Mouse (Mus musculus) limb, embryonic 13.5 days (tissue): ENCODE results near the gene Shank1. TPM values are rescaled to one million over a fixed set of nuclear protein-coding genes. Genes with fewer than 3 reads are reported as not detected.

Experiments used
- ATAC-seq: fragments of 200-750 bp; cut with Nextera tagmentation; 2 replicates; pipeline ENCODE4 v1.8.0; 2017; ENCODE audit warnings: low read depth, moderate number of reproducible peaks, moderate TSS enrichment; ENCODE audit not compliant: low FRiP score
- H3K27ac ChIP-seq: fragments of 300-500 bp; sonication (generic); 2 replicates; pipeline ENCODE4 v1.5.1; 2015; ENCODE audit warnings: inconsistent platforms, mild to moderate bottlenecking, moderate library complexity
- H3K27me3 ChIP-seq: fragments of 300-500 bp; sonication (generic); 2 replicates; pipeline ENCODE4 v1.6.1; 2015; ENCODE audit warnings: mild to moderate bottlenecking, inconsistent platforms
- H3K36me3 ChIP-seq: fragments of 300-500 bp; sonication (generic); 2 replicates; pipeline ENCODE4 v1.6.1; 2015; ENCODE audit warnings: inconsistent platforms, mild to moderate bottlenecking, moderate library complexity
- H3K4me1 ChIP-seq: fragments of 300-500 bp; sonication (generic); 2 replicates; pipeline ENCODE4 v1.6.1; 2015; ENCODE audit warnings: inconsistent platforms
- H3K4me2 ChIP-seq: fragments of 300-500 bp; sonication (generic); replicated peaks from 2 replicates; pipeline ENCODE4 v1.6.1; 2015; ENCODE audit warnings: inconsistent platforms, mild to moderate bottlenecking, moderate library complexity
- H3K4me3 ChIP-seq: fragments of 300-500 bp; sonication (generic); 2 replicates; pipeline ENCODE4 v1.5.1; 2015; ENCODE audit warnings: moderate library complexity, mild to moderate bottlenecking, inconsistent platforms
- H3K9ac ChIP-seq: fragments of 300-500 bp; sonication (generic); 2 replicates; pipeline ENCODE4 v1.6.1; 2015; ENCODE audit warnings: mild to moderate bottlenecking, inconsistent platforms
- H3K9me3 ChIP-seq: fragments of 300-500 bp; sonication (generic); 2 replicates; pipeline ENCODE4 v1.6.1; 2016; ENCODE audit warnings: inconsistent platforms
- WGBS: fragments of 180-500 bp; shearing (Covaris S2); methylation state at CpG from one replicate; pipeline ENCODE4 v1.1.7; 2015; 5-methylcytosine and 5-hydroxymethylcytosine counted together
- polyA plus RNA-seq: library from polyadenylated mRNA; unstranded; fragments of >200 nt; fragmentation: Nextera tagmentation; extraction: Ambion mirVana; gene quantifications from 2 replicates; pipeline ENCODE4 v1.2.1, GENCODE M21; 2015

The Shank1 gene
- polyA plus RNA-seq, 1 experiment from 2014 or later: 3.3 TPM

GRCm38 (mm10) chr7:44332336-44332735, 22.3 kb downstream of the Shank1 start:
- Histone ChIP-seq H3K9me3 (no peaks in the 10 kb centered on the region), H3K27ac (no peak overlapping the region), H3K36me3 (no peaks in the 10 kb centered on the region; the same call in 1 of the 2 replicates), H3K27me3 (peaks cover 82% of the 10 kb centered on the region), H3K4me3 (no peak overlapping the region), H3K9ac (no peak overlapping the region), H3K4me1 (peaks cover 9% of the 10 kb centered on the region), H3K4me2 (no peak overlapping the region)
- ATAC-seq: no peak
- 66% methylated on average over 3 of the region's 3 CpGs for WGBS

- 57% methylated on average over 14 of the region's 14 CpGs for WGBS
- no peak overlapping the region for H3K9ac ChIP-seq
- ATAC-seq: no peak
Measured at GRCm38 (mm10) chr7:44334139-44334538, 24.1 kb downstream of the Shank1 start.

GRCm38 (mm10) chr7:44335031-44335878, 25.2 kb downstream of the Shank1 start:
- no peaks in the 10 kb centered on the region for H3K9me3 ChIP-seq
- no peak overlapping the region for H3K27ac ChIP-seq
- ATAC-seq: 0 out of 2 replicates have a peak, but pooled peaks have one; percentile 34
- WGBS: 6% methylated on average over 18 of the region's 40 CpGs
- H3K4me3 ChIP-seq: peak overlapping the region; percentile 46
- H3K4me2 ChIP-seq: peak overlapping the region; percentile 78
- no peak overlapping the region for H3K9ac ChIP-seq
- peaks cover 9% of the 10 kb centered on the region for H3K4me1 ChIP-seq
- no peaks in the 10 kb centered on the region; the same call in 1 of the 2 replicates for H3K36me3 ChIP-seq
- peaks cover 93% of the 10 kb centered on the region for H3K27me3 ChIP-seq

More at GRCm38 (mm10) chr7:44334139-44334538, 24.1 kb downstream of the Shank1 start:
- no peak overlapping the region for H3K4me3 ChIP-seq
- no peaks in the 10 kb centered on the region for H3K9me3 ChIP-seq
- peaks cover 9% of the 10 kb centered on the region for H3K4me1 ChIP-seq
- H3K27me3 ChIP-seq: peaks cover 91% of the 10 kb centered on the region
- H3K4me2 ChIP-seq: no peak overlapping the region
- H3K27ac ChIP-seq: no peak overlapping the region
- no peaks in the 10 kb centered on the region; the same call in 1 of the 2 replicates for H3K36me3 ChIP-seq

- Histone ChIP-seq H3K27ac (no peak overlapping the region), H3K9ac (no peak overlapping the region), H3K36me3 (no peaks in the 10 kb centered on the region; the same call in 1 of the 2 replicates), H3K4me3 (peak overlapping the region; percentile 46), H3K27me3 (peaks cover 97% of the 10 kb centered on the region), H3K4me1 (peaks cover 9% of the 10 kb centered on the region), H3K4me2 (peak overlapping the region; percentile 78), H3K9me3 (no peaks in the 10 kb centered on the region)
- 2% methylated on average over 38 of the region's 54 CpGs for WGBS
- ATAC-seq: no peak
Measured at GRCm38 (mm10) chr7:44336046-44337021, 26.3 kb downstream of the Shank1 start.

GRCm38 (mm10) chr7:44337121-44337849, 27.2 kb downstream of the Shank1 start:
- peaks cover 9% of the 10 kb centered on the region for H3K4me1 ChIP-seq
- H3K9ac ChIP-seq: no peak overlapping the region
- no peak for ATAC-seq
- no peak overlapping the region for H3K4me2 ChIP-seq
- H3K27ac ChIP-seq: no peak overlapping the region
- H3K4me3 ChIP-seq: no peak overlapping the region
- no peaks in the 10 kb centered on the region; the same call in 1 of the 2 replicates for H3K36me3 ChIP-seq
- no peaks in the 10 kb centered on the region for H3K9me3 ChIP-seq
- H3K27me3 ChIP-seq: peaks cover 98% of the 10 kb centered on the region
- WGBS: 3% methylated on average over 32 of the region's 32 CpGs

- H3K9ac ChIP-seq: no peak overlapping the region
- 67% methylated on average over 6 of the region's 6 CpGs for whole genome bisulfite sequencing
- peaks cover 97% of the 10 kb centered on the region for H3K27me3 ChIP-seq
- H3K9me3 ChIP-seq: no peaks in the 10 kb centered on the region
- no peak overlapping the region for H3K4me3 ChIP-seq
- H3K36me3 ChIP-seq: no peaks in the 10 kb centered on the region
- H3K4me1 ChIP-seq: peaks cover 9% of the 10 kb centered on the region
- H3K27ac ChIP-seq: no peak overlapping the region
- no peak overlapping the region for H3K4me2 ChIP-seq
- ATAC-seq: no peak
Measured at GRCm38 (mm10) chr7:44340226-44340625, 30.2 kb downstream of the Shank1 start.

GRCm38 (mm10) chr7:44341119-44341518, 31.1 kb downstream of the Shank1 start:
- 91% methylated on average over 10 of the region's 10 CpGs for WGBS

GRCm38 (mm10) chr7:44341714-44342113, 31.7 kb downstream of the Shank1 start:
- Histone ChIP-seq H3K4me2 (no peak overlapping the region), H3K9ac (no peak overlapping the region), H3K4me1 (no peaks in the 10 kb centered on the region), H3K27ac (no peak overlapping the region), H3K4me3 (no peak overlapping the region), H3K36me3 (no peaks in the 10 kb centered on the region), H3K9me3 (no peaks in the 10 kb centered on the region), H3K27me3 (peaks cover 96% of the 10 kb centered on the region)
- WGBS: 61% methylated on average over 5 of the region's 5 CpGs
- ATAC-seq: no peak

More at GRCm38 (mm10) chr7:44341119-44341518, 31.1 kb downstream of the Shank1 start:
- Histone ChIP-seq H3K27me3 (peaks cover 96% of the 10 kb centered on the region), H3K4me1 (peaks cover under 1% of the 10 kb centered on the region), H3K4me2 (no peak overlapping the region), H3K36me3 (no peaks in the 10 kb centered on the region), H3K9me3 (no peaks in the 10 kb centered on the region), H3K4me3 (no peak overlapping the region), H3K27ac (no peak overlapping the region), H3K9ac (no peak overlapping the region)
- no peak for ATAC-seq

- Histone ChIP-seq H3K36me3 (no peaks in the 10 kb centered on the region), H3K4me2 (0 out of 2 replicates have a peak overlapping the region, but pooled peaks have one; percentile 11), H3K27me3 (peaks cover 95% of the 10 kb centered on the region), H3K27ac (no peak overlapping the region), H3K9me3 (no peaks in the 10 kb centered on the region), H3K4me3 (no peak overlapping the region), H3K9ac (no peak overlapping the region), H3K4me1 (no peaks in the 10 kb centered on the region)
- 20% methylated on average over 10 of the region's 11 CpGs for WGBS
- peak; percentile 34; the same call in 1 of the 2 replicates for ATAC-seq
Measured at GRCm38 (mm10) chr7:44343459-44344015, 33.5 kb downstream of the Shank1 start.

GRCm38 (mm10) chr7:44344622-44345021, 34.6 kb downstream of the Shank1 start:
- H3K4me3 ChIP-seq: no peak overlapping the region
- no peak for ATAC-seq
- H3K36me3 ChIP-seq: no peaks in the 10 kb centered on the region
- H3K4me1 ChIP-seq: no peaks in the 10 kb centered on the region
- no peak overlapping the region for H3K27ac ChIP-seq
- H3K9me3 ChIP-seq: no peaks in the 10 kb centered on the region
- no peak overlapping the region for H3K9ac ChIP-seq
- no peak overlapping the region for H3K4me2 ChIP-seq
- WGBS: 71% methylated on average over 12 of the region's 12 CpGs
- peaks cover 95% of the 10 kb centered on the region for H3K27me3 ChIP-seq

GRCm38 (mm10) chr7:44349043-44349442, 39.0 kb downstream of the Shank1 start:
- 13% methylated on average over 3 of the region's 3 CpGs for WGBS

More at GRCm38 (mm10) chr7:44349043-44349442, 39.0 kb downstream of the Shank1 start:
- Histone ChIP-seq H3K4me3 (no peak overlapping the region), H3K27ac (no peak overlapping the region), H3K36me3 (no peaks in the 10 kb centered on the region), H3K4me2 (no peak overlapping the region), H3K27me3 (peaks cover 94% of the 10 kb centered on the region), H3K4me1 (peaks cover 37% of the 10 kb centered on the region), H3K9me3 (no peaks in the 10 kb centered on the region), H3K9ac (no peak overlapping the region)
- no peak for ATAC-seq
